Mouse (Mus musculus) lung, adult 2 months (tissue): ENCODE results near the gene Atp10a.

Experiments
- CTCF ChIP-seq: fragments of 200-500 bp; IDR thresholded peaks from 2 replicates; pipeline ENCODE4 v1.5.1; 2011; ENCODE audit warnings: mild to moderate bottlenecking, low read length, control low read depth; ENCODE audit not compliant: insufficient read depth
- POLR2A ChIP-seq: fragments of 200-500 bp; IDR thresholded peaks from 2 replicates; pipeline ENCODE4 v1.6.1; 2011; ENCODE audit warnings: low read depth, mild to moderate bottlenecking, control low read depth, low read length, borderline replicate concordance; ENCODE audit errors: extremely low read depth

- TF ChIP-seq CTCF (no peak), POLR2A (no peak)
Observed at GRCm38 (mm10) chr7:58716626-58717025, 60.7 kb downstream of the Atp10a start.
